Comparison of ENCODE assay signal across 8 mouse cellular contexts in genomic region chr10:61696560-61696823, GRCm38 (mm10). TPM values are rescaled to one million over a fixed set of nuclear protein-coding genes. Genes with fewer than 3 reads are reported as not detected.
A peak's percentile ranks its signal among the peaks of the same experiment; 100 is the strongest.
DNase-seq lines count a peak whose midpoint lies in the region; ATAC-seq and TF ChIP-seq lines count a peak whose summit lies in the region.

No protein-coding gene starts in this region.

- peaks cover 39% of the 10 kb centered on the region for H3K36me3 ChIP-seq in limb, embryonic 15.5 days

- H3K27ac ChIP-seq in cerebellum, adult 2 months (ENCODE audit: insufficient read depth, low read length) = no peak overlapping the region
- H3K27ac ChIP-seq in limb, embryonic 15.5 days = no peak overlapping the region

- no peak for ATAC-seq in cerebellum, adult (ENCODE audit: insufficient number of reproducible peaks, low FRiP score, low TSS enrichment)
- ATAC-seq in limb, embryonic 15.5 days (ENCODE audit: insufficient number of reproducible peaks, low FRiP score, low TSS enrichment, low read depth) = no peak

- no peaks in the 10 kb centered on the region for H3K27me3 ChIP-seq in cerebellum, adult 2 months (ENCODE audit: control insufficient read depth, insufficient read depth, low read length)
- no peaks in the 10 kb centered on the region for H3K27me3 ChIP-seq in limb, embryonic 15.5 days

- peak overlapping the region; percentile 82 for H3K9ac ChIP-seq in limb, embryonic 15.5 days

- DNase-seq in cerebellum, adult 2 months = peak; percentile 28 to 33
- DNase-seq in thymus, postnatal 14 days = peak; percentile 46
- no peak for DNase-seq in thymus, postnatal 25 days
- peak; percentile 56 for DNase-seq in testis, postnatal 10 days (ENCODE audit: low spot score)
- DNase-seq in urinary bladder, postnatal 10 days (ENCODE audit: low spot score) = no peak
- no peak for DNase-seq in frontal cortex, postnatal 14 days (ENCODE audit: low spot score in 2 of 2)

- peak overlapping the region; percentile 87 for H3K4me3 ChIP-seq in cerebellum, adult 2 months (replicated peaks; ENCODE audit: insufficient read depth, low read depth, low read length)
- H3K4me3 ChIP-seq in limb, embryonic 15.5 days = peak overlapping the region; percentile 96

- TF ChIP-seq POLR2A in cerebellum, adult 2 months (IDR thresholded peaks at IDR 0.05; ENCODE audit: borderline replicate concordance, insufficient read depth, low read length) = no peak

- H3K9me3 ChIP-seq in limb, embryonic 15.5 days = no peaks in the 10 kb centered on the region

- 7% methylated on average over 19 of the region's 19 CpGs for WGBS in cerebellum, adult 2 months
- 12% methylated on average over 19 of the region's 19 CpGs for WGBS in limb, embryonic 15.5 days

- peaks cover 9% of the 10 kb centered on the region; the same call in 1 of the 2 replicates for H3K4me1 ChIP-seq in cerebellum, adult 2 months (ENCODE audit: control insufficient read depth, insufficient read depth, low read length)
- peaks cover 17% of the 10 kb centered on the region for H3K4me1 ChIP-seq in limb, embryonic 15.5 days

- peak overlapping the region; percentile 100 for H3K4me2 ChIP-seq in limb, embryonic 15.5 days

- no peak for TF ChIP-seq CTCF in cerebellum, adult 2 months (IDR thresholded peaks at IDR 0.05; ENCODE audit: borderline replicate concordance, insufficient read depth, low read depth, low read length)

RNA-seq across cellular contexts. Expression of gene Tysnd1, which starts 1.2 kb away (rescaled TPM):
- polyA plus RNA-seq in cerebellum, adult 2 months (2012; rRNA removed) = 28.4 and 29.4 TPM in 2 replicates
- polyA plus RNA-seq in limb, embryonic 15.5 days (2015; fragmentation: Nextera tagmentation; extraction: Ambion mirVana) = 31.0 and 33.1 TPM in 2 replicates

RNA-seq across cellular contexts. Expression of gene Sar1a, which starts 16.4 kb away (rescaled TPM):
- 101 and 105 TPM in 2 replicates for polyA plus RNA-seq in cerebellum, adult 2 months (2012; rRNA removed)
- polyA plus RNA-seq in limb, embryonic 15.5 days (2015; fragmentation: Nextera tagmentation; extraction: Ambion mirVana) = 323 and 343 TPM in 2 replicates

RNA-seq across cellular contexts. Expression of gene Aifm2, which starts 18.6 kb away (rescaled TPM):
- polyA plus RNA-seq in cerebellum, adult 2 months (2012; rRNA removed) = 11.8 and 12.0 TPM in 2 replicates
- 12.5 and 14.9 TPM in 2 replicates for polyA plus RNA-seq in limb, embryonic 15.5 days (2015; fragmentation: Nextera tagmentation; extraction: Ambion mirVana)

RNA-seq across cellular contexts. Expression of gene Ppa1, which starts 48.1 kb away (rescaled TPM):
- polyA plus RNA-seq in cerebellum, adult 2 months (2012; rRNA removed) = 127 and 135 TPM in 2 replicates
- polyA plus RNA-seq in limb, embryonic 15.5 days (2015; fragmentation: Nextera tagmentation; extraction: Ambion mirVana) = 171 and 176 TPM in 2 replicates

Comparison
In these comparisons a context has a peak if more than half of its experiments do, and no peak if none do; other contexts are left out.
1. DNase-seq: peak in cerebellum, adult 2 months (2 of 2), thymus, postnatal 14 days (single experiment) and testis, postnatal 10 days (single experiment); none in thymus, postnatal 25 days (single experiment), urinary bladder, postnatal 10 days (single experiment) and frontal cortex, postnatal 14 days (0 of 2).